Comparison of ENCODE assay signal across 8 mouse cellular contexts in the genomic region with DNA sequence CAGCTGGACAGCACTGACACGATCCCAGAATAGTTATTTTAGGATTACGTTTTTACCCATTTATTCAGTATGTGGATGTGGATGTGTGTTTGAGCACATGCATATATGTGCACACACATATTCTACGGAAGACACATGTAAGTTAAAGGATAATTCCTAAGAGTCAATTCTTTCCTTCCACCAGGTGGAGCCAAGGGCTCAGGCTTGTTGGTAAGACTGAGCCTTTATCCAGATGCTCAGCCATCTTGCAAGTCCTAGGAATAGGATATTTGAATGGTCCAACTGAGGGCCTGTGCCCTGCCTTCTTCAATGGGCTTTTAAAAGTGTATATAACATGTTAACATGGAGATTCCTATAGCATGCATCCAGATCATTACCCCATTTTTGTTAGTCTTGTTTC. TPM values are rescaled to one million over a fixed set of nuclear protein-coding genes. Genes with fewer than 3 reads are reported as not detected.
DNase-seq lines count a peak whose midpoint lies in the region; ATAC-seq and TF ChIP-seq lines count a peak whose summit lies in the region.

No protein-coding gene starts in this region.

- ATAC-seq in midbrain, embryonic 14.5 days (ENCODE audit: low FRiP score, low TSS enrichment): no peak
- no peak for ATAC-seq in midbrain, embryonic 16.5 days
- no peak for ATAC-seq in erythroid progenitor cell, adult 5-6 weeks (replicated peaks; ENCODE audit: low FRiP score, poor library complexity, severe bottlenecking)

- H3K9me3 ChIP-seq in midbrain, embryonic 14.5 days (ENCODE audit: control insufficient read depth, low read length): no peaks in the 10 kb centered on the region
- no peaks in the 10 kb centered on the region for H3K9me3 ChIP-seq in midbrain, embryonic 16.5 days (replicated peaks; ENCODE audit: control insufficient read depth, low read length, poor library complexity, severe bottlenecking)

- H3K4me1 ChIP-seq in midbrain, embryonic 14.5 days (ENCODE audit: control insufficient read depth, insufficient read depth, low read length): no peaks in the 10 kb centered on the region
- no peaks in the 10 kb centered on the region for H3K4me1 ChIP-seq in midbrain, embryonic 16.5 days (ENCODE audit: control insufficient read depth, insufficient read depth, low read length)

- 0 out of 2 replicates have a peak overlapping the region, but pooled peaks have one; percentile 20 for H3K27ac ChIP-seq in gastrocnemius, adult 2 months
- H3K27ac ChIP-seq in midbrain, embryonic 14.5 days (replicated peaks; ENCODE audit: low read depth, low read length): no peak overlapping the region
- H3K27ac ChIP-seq in midbrain, embryonic 16.5 days (ENCODE audit: low read length): no peak overlapping the region

- no peak overlapping the region for H3K4me3 ChIP-seq in gastrocnemius, adult 2 months
- no peak overlapping the region for H3K4me3 ChIP-seq in midbrain, embryonic 14.5 days (replicated peaks; ENCODE audit: low read depth, low read length)
- H3K4me3 ChIP-seq in midbrain, embryonic 16.5 days (ENCODE audit: low read depth, low read length): no peak overlapping the region

- no peaks in the 10 kb centered on the region for H3K27me3 ChIP-seq in midbrain, embryonic 14.5 days (ENCODE audit: control insufficient read depth, insufficient read depth, low read length)
- no peaks in the 10 kb centered on the region for H3K27me3 ChIP-seq in midbrain, embryonic 16.5 days (ENCODE audit: control insufficient read depth, insufficient read depth, low read depth, low read length)

- WGBS in midbrain, embryonic 14.5 days: 89% methylated on average over 3 of the region's 3 CpGs
- 96% methylated on average over 3 of the region's 3 CpGs for WGBS in midbrain, embryonic 16.5 days

- no peaks in the 10 kb centered on the region for H3K36me3 ChIP-seq in midbrain, embryonic 14.5 days (ENCODE audit: control insufficient read depth, insufficient read depth, low read length)
- no peaks in the 10 kb centered on the region for H3K36me3 ChIP-seq in midbrain, embryonic 16.5 days (ENCODE audit: control insufficient read depth, insufficient read depth, low read length)

- no peak for DNase-seq in gastrocnemius, adult 2 months
- DNase-seq in gastrocnemius, postnatal 10 days: no peak
- DNase-seq in midbrain, embryonic 14.5 days: peak; percentile 70
- peak; percentile 20 for DNase-seq in brain, embryonic 18.5 days (ENCODE audit: low read depth, low spot score)
- DNase-seq in layer of hippocampus, adult 9-10 months (ENCODE audit: low spot score): peak; percentile 57
- DNase-seq in spleen, postnatal 10 days (ENCODE audit: low spot score in 2 of 2): no peak

- TF ChIP-seq CTCF in gastrocnemius, adult 2 months (IDR thresholded peaks at IDR 0.05): peak; percentile 64

- H3K4me2 ChIP-seq in midbrain, embryonic 14.5 days (ENCODE audit: low read length): no peak overlapping the region
- no peak overlapping the region for H3K4me2 ChIP-seq in midbrain, embryonic 16.5 days (ENCODE audit: low read length)

- intact Hi-C loops in gastrocnemius, adult 2 months (cut with DNase I): loop anchor here (2.0 kb wide), 1 partner anchor 90 kb away; no protein-coding TSS in a partner anchor

- H3K9ac ChIP-seq in midbrain, embryonic 14.5 days (replicated peaks; ENCODE audit: low read length): no peak overlapping the region
- no peak overlapping the region for H3K9ac ChIP-seq in midbrain, embryonic 16.5 days (ENCODE audit: low read depth, low read length)

RNA-seq across cellular contexts. Expression of a gene that starts 38.8 kb away (rescaled TPM):
- 10 to 100 TPM; 15.6 to 18.0 TPM for total RNA-seq in gastrocnemius, adult 2 months (2021)
- total RNA-seq in gastrocnemius, postnatal 10 days (2021): 10 to 100 TPM; 21.9 to 24.0 TPM
- polyA plus RNA-seq in midbrain, embryonic 14.5 days (2014; fragmentation: Nextera tagmentation; extraction: Ambion mirVana): 2.0 and 6.2 TPM in 2 replicates
- polyA plus RNA-seq in midbrain, embryonic 16.5 days (2015; fragmentation: Nextera tagmentation; extraction: Ambion mirVana): 3.2 and 4.0 TPM in 2 replicates
- 15.5 and 17.2 TPM in 2 replicates for total RNA-seq in erythroid progenitor cell, adult 5-6 weeks (2015; ENCODE audit: low replicate concordance)
- 25.9 and 42.1 TPM in 2 replicates for total RNA-seq in erythroid progenitor cell, adult 5-6 weeks (2017; ENCODE audit: low replicate concordance)

RNA-seq across cellular contexts. Expression of a gene that starts 43.9 kb away (rescaled TPM):
- 1,000 to 10,000 TPM in 1 of 2 experiments, 100 to 1,000 TPM in 1; 773 to 1,947 TPM for total RNA-seq in gastrocnemius, adult 2 months (2021)
- total RNA-seq in gastrocnemius, postnatal 10 days (2021): 1,000 to 10,000 TPM; 1,429 to 1,530 TPM
- polyA plus RNA-seq in midbrain, embryonic 14.5 days (2014; fragmentation: Nextera tagmentation; extraction: Ambion mirVana): 1.7 and 1.8 TPM in 2 replicates
- polyA plus RNA-seq in midbrain, embryonic 16.5 days (2015; fragmentation: Nextera tagmentation; extraction: Ambion mirVana): 3.3 and 3.5 TPM in 2 replicates
- 2.9 TPM in 1 of 2 replicates, not detected in the other for total RNA-seq in erythroid progenitor cell, adult 5-6 weeks (2015; ENCODE audit: low replicate concordance)
- not detected in 2 replicates for total RNA-seq in erythroid progenitor cell, adult 5-6 weeks (2017; ENCODE audit: low replicate concordance)

Comparison
In these comparisons a context has a peak if more than half of its experiments do, and no peak if none do; other contexts are left out.
1. DNase-seq: peak in midbrain, embryonic 14.5 days (single experiment), brain, embryonic 18.5 days (single experiment) and layer of hippocampus, adult 9-10 months (single experiment); none in gastrocnemius, adult 2 months (single experiment), gastrocnemius, postnatal 10 days (single experiment) and spleen, postnatal 10 days (0 of 2).
2. RNA of a gene that starts 43.9 kb away (total RNA-seq): 773 to 1,947 TPM in gastrocnemius, adult 2 months and 1,429 to 1,530 TPM in gastrocnemius, postnatal 10 days; 2.9 TPM in erythroid progenitor cell, adult 5-6 weeks; every median in the first group is over 100 times any median in the second.